Mouse (Mus musculus): Measurements from ENCODE around the gene Rin3.
"Not testable (repeated sequence)": the region's sequence is repeated elsewhere in the genome, so short reads cannot be mapped to it uniquely, and the experiment has no call there.

The Rin3 gene

GRCm38 (mm10) chr12:102282763-102283482 lies at the start of gene Rin3:
TSS of gene Rin3 (plus strand) at chr12:102283048.
- DNase-seq (ENCODE audit: low spot score): no peak

GRCm38 (mm10) chr12:102235551-102235950 lies 47.3 kb upstream of the Rin3 start:
- no peak for DNase-seq (ENCODE audit: low spot score)

GRCm38 (mm10) chr12:102236317-102236716 lies 46.5 kb upstream of the Rin3 start:
- DNase-seq (ENCODE audit: low spot score): no peak

- DNase-seq (ENCODE audit: low spot score): no peak
Observed at GRCm38 (mm10) chr12:102242076-102242722, 40.6 kb upstream of the Rin3 start.

- DNase-seq (ENCODE audit: low spot score): no peak
Observed at GRCm38 (mm10) chr12:102243915-102244314, 38.9 kb upstream of the Rin3 start.

GRCm38 (mm10) chr12:102246226-102246625 lies 36.6 kb upstream of the Rin3 start:
- no peak for DNase-seq (ENCODE audit: low spot score)

GRCm38 (mm10) chr12:102248104-102248503 lies 34.7 kb upstream of the Rin3 start:
- no peak for DNase-seq (ENCODE audit: low spot score)

- peak; percentile 45 for DNase-seq (ENCODE audit: low spot score)
Observed at GRCm38 (mm10) chr12:102250316-102250715, 32.5 kb upstream of the Rin3 start.

- DNase-seq (ENCODE audit: low spot score): peak; percentile 40
Observed at GRCm38 (mm10) chr12:102251070-102251469, 31.8 kb upstream of the Rin3 start.

GRCm38 (mm10) chr12:102251985-102252384 lies 30.9 kb upstream of the Rin3 start:
- DNase-seq (ENCODE audit: low spot score): no peak

GRCm38 (mm10) chr12:102252525-102252924 lies 30.3 kb upstream of the Rin3 start:
- no peak for DNase-seq (ENCODE audit: low spot score)

GRCm38 (mm10) chr12:102255012-102255411 lies 27.8 kb upstream of the Rin3 start:
- DNase-seq (ENCODE audit: low spot score): no peak

- DNase-seq (ENCODE audit: low spot score): no peak
Observed at GRCm38 (mm10) chr12:102258522-102259112, 24.2 kb upstream of the Rin3 start.

- no peak for DNase-seq (ENCODE audit: low spot score)
Observed at GRCm38 (mm10) chr12:102261933-102262396, 20.9 kb upstream of the Rin3 start.

- no peak for DNase-seq (ENCODE audit: low spot score)
Observed at GRCm38 (mm10) chr12:102262809-102263208, 20.0 kb upstream of the Rin3 start.

- DNase-seq (ENCODE audit: low spot score): no peak
Observed at GRCm38 (mm10) chr12:102263249-102263648, 19.6 kb upstream of the Rin3 start.

GRCm38 (mm10) chr12:102266433-102266832 lies 16.4 kb upstream of the Rin3 start:
- no peak for DNase-seq (ENCODE audit: low spot score)

- DNase-seq (ENCODE audit: low spot score): no peak
Observed at GRCm38 (mm10) chr12:102269144-102269543, 13.7 kb upstream of the Rin3 start.

GRCm38 (mm10) chr12:102270776-102271405 lies 12.0 kb upstream of the Rin3 start:
- no peak for DNase-seq (ENCODE audit: low spot score)

GRCm38 (mm10) chr12:102271447-102271846 lies 11.4 kb upstream of the Rin3 start:
- no peak for DNase-seq (ENCODE audit: low spot score)

- no peak for DNase-seq (ENCODE audit: low spot score)
Observed at GRCm38 (mm10) chr12:102275833-102276443, 6.9 kb upstream of the Rin3 start.

- not testable (repeated sequence) for DNase-seq (ENCODE audit: low spot score)
Observed at GRCm38 (mm10) chr12:102280290-102280689, 2.6 kb upstream of the Rin3 start.

Data from layer of hippocampus, adult 9-10 months (tissue).